Mouse (Mus musculus) macrophage (primary cell): ENCODE measurements around the gene Eepd1. TPM values are rescaled to one million over a fixed set of nuclear protein-coding genes. Genes with fewer than 3 reads are reported as not detected.

ENCODE experiments used
- H3K27ac ChIP-seq: fragments of 350-480 bp; formaldehyde crosslinking; 2 replicates; pipeline ENCODE4 v1.9.0; 2021
- H3K36me3 ChIP-seq: fragments of 350-480 bp; formaldehyde crosslinking; 2 replicates; pipeline ENCODE4 v1.9.0; 2021; ENCODE audit errors: inconsistent target
- H3K4me3 ChIP-seq: fragments of 350-480 bp; formaldehyde crosslinking; 2 replicates; pipeline ENCODE4 v1.9.0; 2021; ENCODE audit errors: inconsistent target
- H3K79me2 ChIP-seq: fragments of 350-480 bp; formaldehyde crosslinking; 2 replicates; pipeline ENCODE4 v1.9.0; 2021; ENCODE audit errors: inconsistent target
- WGBS: methylation state at CpG from one replicate; pipeline ENCODE4 v1.1.7; 2026; ENCODE audit warnings: inconsistent platforms; ENCODE audit not compliant: missing documents; 5-methylcytosine and 5-hydroxymethylcytosine counted together
- polyA plus RNA-seq: library from polyadenylated mRNA; stranded (reverse); fragments of 250-400 nt; gene quantifications from 3 replicates; pipeline ENCODE4 v1.2.4, GENCODE M21; 2018; ENCODE audit warnings: inconsistent platforms

Eepd1 gene
- polyA plus RNA-seq, 1 experiment from 2014 or later, result 45.8 TPM

GRCm38 (mm10) chr9:25561143-25561542, 79.8 kb downstream of the Eepd1 start:
- Histone ChIP-seq H3K36me3 (no peaks in the 10 kb centered on the region), H3K27ac (no peak overlapping the region), H3K79me2 (peaks cover 49% of the 10 kb centered on the region; the same call in 1 of the 2 replicates), H3K4me3 (no peak overlapping the region)
- 50% methylated on average over 1 of the region's 1 CpGs for WGBS

GRCm38 (mm10) chr9:25563806-25564205, 82.5 kb downstream of the Eepd1 start:
- H3K79me2 ChIP-seq, result peaks cover 73% of the 10 kb centered on the region; the same call in 1 of the 2 replicates
- no peak overlapping the region for H3K4me3 ChIP-seq
- no peak overlapping the region for H3K27ac ChIP-seq
- H3K36me3 ChIP-seq, result no peaks in the 10 kb centered on the region
- 98% methylated on average over 4 of the region's 4 CpGs for WGBS

GRCm38 (mm10) chr9:25567071-25567470, 85.7 kb downstream of the Eepd1 start:
- Histone ChIP-seq H3K79me2 (peaks cover 78% of the 10 kb centered on the region; the same call in 1 of the 2 replicates), H3K36me3 (no peaks in the 10 kb centered on the region), H3K27ac (no peak overlapping the region), H3K4me3 (no peak overlapping the region)
- 91% methylated on average over 5 of the region's 5 CpGs for WGBS

- Histone ChIP-seq H3K4me3 (no peak overlapping the region), H3K79me2 (peaks cover 79% of the 10 kb centered on the region; the same call in 1 of the 2 replicates), H3K36me3 (no peaks in the 10 kb centered on the region), H3K27ac (no peak overlapping the region)
- WGBS, result 91% methylated on average over 3 of the region's 3 CpGs
These were observed 87.4 kb downstream of the Eepd1 start for GRCm38 (mm10) chr9:25568783-25569182.

GRCm38 (mm10) chr9:25570011-25570410, 88.7 kb downstream of the Eepd1 start:
- WGBS, result 87% methylated on average over 7 of the region's 7 CpGs
- H3K27ac ChIP-seq, result peak overlapping the region; percentile 22; the same call in 1 of the 2 replicates
- H3K36me3 ChIP-seq, result no peaks in the 10 kb centered on the region
- H3K4me3 ChIP-seq, result no peak overlapping the region
- peaks cover 77% of the 10 kb centered on the region; the same call in 1 of the 2 replicates for H3K79me2 ChIP-seq

- Histone ChIP-seq H3K27ac (peak overlapping the region; percentile 55), H3K79me2 (peaks cover 77% of the 10 kb centered on the region; the same call in 1 of the 2 replicates), H3K36me3 (no peaks in the 10 kb centered on the region), H3K4me3 (no peak overlapping the region)
- WGBS, result 75% methylated on average over 9 of the region's 9 CpGs
These were observed 89.1 kb downstream of the Eepd1 start for GRCm38 (mm10) chr9:25570436-25570835.

- no peak overlapping the region for H3K4me3 ChIP-seq
- H3K27ac ChIP-seq, result peak overlapping the region; percentile 55; the same call in 1 of the 2 replicates
- no peaks in the 10 kb centered on the region for H3K36me3 ChIP-seq
- 85% methylated on average over 2 of the region's 2 CpGs for WGBS
- H3K79me2 ChIP-seq, result peaks cover 69% of the 10 kb centered on the region; the same call in 1 of the 2 replicates
These were observed 90.0 kb downstream of the Eepd1 start for GRCm38 (mm10) chr9:25571381-25571780.

- Histone ChIP-seq H3K4me3 (no peak overlapping the region), H3K36me3 (no peaks in the 10 kb centered on the region), H3K27ac (no peak overlapping the region), H3K79me2 (peaks cover 55% of the 10 kb centered on the region; the same call in 1 of the 2 replicates)
- WGBS, result 87% methylated on average over 7 of the region's 7 CpGs
These were observed 92.4 kb downstream of the Eepd1 start for GRCm38 (mm10) chr9:25573753-25574152.

- H3K36me3 ChIP-seq, result no peaks in the 10 kb centered on the region
- H3K4me3 ChIP-seq, result no peak overlapping the region
- peaks cover 51% of the 10 kb centered on the region; the same call in 1 of the 2 replicates for H3K79me2 ChIP-seq
- 94% methylated on average over 4 of the region's 4 CpGs for WGBS
- no peak overlapping the region for H3K27ac ChIP-seq
These were observed 92.8 kb downstream of the Eepd1 start for GRCm38 (mm10) chr9:25574186-25574585.

- H3K36me3 ChIP-seq, result no peaks in the 10 kb centered on the region
- no peak overlapping the region for H3K27ac ChIP-seq
- H3K4me3 ChIP-seq, result no peak overlapping the region
- peaks cover 21% of the 10 kb centered on the region; the same call in 1 of the 2 replicates for H3K79me2 ChIP-seq
- 91% methylated on average over 7 of the region's 7 CpGs for WGBS
These were observed 97.6 kb downstream of the Eepd1 start for GRCm38 (mm10) chr9:25578674-25579596.

GRCm38 (mm10) chr9:25583621-25584020, 102.3 kb downstream of the Eepd1 start:
- H3K4me3 ChIP-seq, result no peak overlapping the region
- H3K36me3 ChIP-seq, result peaks cover 12% of the 10 kb centered on the region; the same call in 1 of the 2 replicates
- no peak overlapping the region for H3K27ac ChIP-seq
- no peaks in the 10 kb centered on the region; the same call in 1 of the 2 replicates for H3K79me2 ChIP-seq
- WGBS, result 95% methylated on average over 2 of the region's 2 CpGs

- no peaks in the 10 kb centered on the region for H3K79me2 ChIP-seq
- 63% methylated on average over 1 of the region's 1 CpGs for WGBS
- H3K27ac ChIP-seq, result no peak overlapping the region
- H3K4me3 ChIP-seq, result no peak overlapping the region
- H3K36me3 ChIP-seq, result peaks cover 24% of the 10 kb centered on the region
These were observed 104.3 kb downstream of the Eepd1 start for GRCm38 (mm10) chr9:25585614-25586013.

GRCm38 (mm10) chr9:25588581-25588980, 107.2 kb downstream of the Eepd1 start:
- Histone ChIP-seq H3K4me3 (no peak overlapping the region), H3K27ac (no peak overlapping the region), H3K79me2 (no peaks in the 10 kb centered on the region), H3K36me3 (peaks cover 24% of the 10 kb centered on the region)
- WGBS, result 94% methylated on average over 2 of the region's 2 CpGs

GRCm38 (mm10) chr9:25590740-25591139, 109.4 kb downstream of the Eepd1 start:
- no peaks in the 10 kb centered on the region for H3K79me2 ChIP-seq
- peaks cover 37% of the 10 kb centered on the region for H3K36me3 ChIP-seq
- no peak overlapping the region for H3K27ac ChIP-seq
- H3K4me3 ChIP-seq, result no peak overlapping the region
- WGBS, result 76% methylated on average over 4 of the region's 4 CpGs
